In genomic region chr17:25109578-25109977, GRCm38 (mm10) we compare ENCODE assay signal across 8 mouse cellular contexts. TPM values are rescaled to one million over a fixed set of nuclear protein-coding genes. Genes with fewer than 3 reads are reported as not detected.
A peak's percentile ranks its signal among the peaks of the same experiment; 100 is the strongest.
DNase-seq lines count a peak whose midpoint lies in the region.

No protein-coding gene starts in this region.

- DNase-seq in cerebellum, adult 11 months: peak; percentile 42
- DNase-seq in cerebellum, adult 8-10 months: no peak
- DNase-seq in ovary, postnatal 14 days (ENCODE audit: low spot score): peak; percentile 25
- DNase-seq in ovary, postnatal 10 days (ENCODE audit: low spot score): no peak
- DNase-seq in embryo, embryonic 9.5 days (ENCODE audit: extremely low spot score): peak; percentile 39
- peak; percentile 75 to 76 for DNase-seq in kidney, postnatal 25 days
- DNase-seq in natural killer cell, adult 2 months (ENCODE audit: low spot score in 2 of 2): peak; percentile 22 to 34
- DNase-seq in left cerebral cortex, postnatal 36 days (ENCODE audit: low spot score in 2 of 2): no peak

- intact Hi-C loops in left cerebral cortex, postnatal 36 days (cut with DNase I): no loop called here

RNA-seq across cellular contexts. Expression of gene Telo2, which starts 6.2 kb away (rescaled TPM):
- 10 to 100 TPM; 24.3 to 30.0 TPM for total RNA-seq in left cerebral cortex, postnatal 36 days (2021)

RNA-seq across cellular contexts. Expression of gene Ptx4, which starts 11.0 kb away (rescaled TPM):
- under 1 TPM; 0.67 to 0.91 TPM for total RNA-seq in left cerebral cortex, postnatal 36 days (2021)

RNA-seq across cellular contexts. Expression of gene Clcn7, which starts 23.6 kb away (rescaled TPM):
- total RNA-seq in left cerebral cortex, postnatal 36 days (2021): 10 to 100 TPM; 49.9 to 55.2 TPM

RNA-seq across cellular contexts. Expression of gene Tmem204, which starts 26.2 kb away (rescaled TPM):
- 10 to 100 TPM in 1 of 2 experiments, 1 to 10 TPM in 1; 9.1 to 10.3 TPM for total RNA-seq in left cerebral cortex, postnatal 36 days (2021)

RNA-seq across cellular contexts. Expression of gene Ccdc154, which starts 52.7 kb away (rescaled TPM):
- under 1 TPM in 1 of 2 experiments, not detected in 1; 0.48 TPM for total RNA-seq in left cerebral cortex, postnatal 36 days (2021)

Comparison
In these comparisons a context has a peak if more than half of its experiments do, and no peak if none do; other contexts are left out.
1. DNase-seq: peak in cerebellum, adult 11 months (single experiment), ovary, postnatal 14 days (single experiment), embryo, embryonic 9.5 days (single experiment), kidney, postnatal 25 days (2 of 2) and natural killer cell, adult 2 months (2 of 2); none in cerebellum, adult 8-10 months (single experiment), ovary, postnatal 10 days (single experiment) and left cerebral cortex, postnatal 36 days (0 of 2).